Mouse (Mus musculus) kidney, embryonic 14.5 days (tissue): ENCODE data around the gene Ralgapa2. TPM values are rescaled to one million over a fixed set of nuclear protein-coding genes. Genes with fewer than 3 reads are reported as not detected.
"Not testable (repeated sequence)": the region's sequence is repeated elsewhere in the genome, so short reads cannot be mapped to it uniquely, and the experiment has no call there.

ENCODE experiments used
- ATAC-seq: fragments of 200-750 bp; cut with Nextera tagmentation; 2 replicates; pipeline ENCODE4 v1.8.0; 2017; ENCODE audit warnings: moderate number of reproducible peaks, mild to moderate bottlenecking, moderate TSS enrichment, moderate library complexity; ENCODE audit not compliant: low FRiP score, low TSS enrichment
- H3K27ac ChIP-seq: fragments of 300-500 bp; sonication (generic); 2 replicates; pipeline ENCODE4 v1.5.1; 2014; ENCODE audit warnings: low read depth, mild to moderate bottlenecking, low read length, moderate library complexity, mixed read lengths
- H3K27me3 ChIP-seq: fragments of 300-500 bp; sonication (generic); 2 replicates; pipeline ENCODE4 v1.6.1; 2014; ENCODE audit warnings: mild to moderate bottlenecking, low read length; ENCODE audit not compliant: control insufficient read depth, insufficient read depth
- H3K36me3 ChIP-seq: fragments of 300-500 bp; sonication (generic); 2 replicates; pipeline ENCODE4 v1.6.1; 2014; ENCODE audit warnings: low read length, mixed read lengths; ENCODE audit not compliant: control insufficient read depth, insufficient read depth
- H3K4me1 ChIP-seq: fragments of 300-500 bp; sonication (generic); 2 replicates; pipeline ENCODE4 v1.6.1; 2014; ENCODE audit warnings: low read length, mixed read lengths; ENCODE audit not compliant: control insufficient read depth, insufficient read depth
- H3K4me2 ChIP-seq: fragments of 300-500 bp; sonication (generic); replicated peaks from 2 replicates; pipeline ENCODE4 v1.6.1; 2014; ENCODE audit warnings: low read depth, mild to moderate bottlenecking, low read length
- H3K4me3 ChIP-seq: fragments of 300-500 bp; sonication (generic); 2 replicates; pipeline ENCODE4 v1.5.1; 2014; ENCODE audit warnings: mild to moderate bottlenecking, low read length
- H3K9ac ChIP-seq: fragments of 300-500 bp; sonication (generic); 2 replicates; pipeline ENCODE4 v1.6.1; 2014; ENCODE audit warnings: low read depth, mild to moderate bottlenecking, low read length, moderate library complexity
- H3K9me3 ChIP-seq: fragments of 300-500 bp; sonication (generic); 2 replicates; pipeline ENCODE4 v1.6.1; 2016; ENCODE audit warnings: low read length; ENCODE audit not compliant: control insufficient read depth
- WGBS: fragments of 180-500 bp; shearing (Covaris S2); extraction: QIAGEN DNeasy Blood & Tissue Kit; methylation state at CpG from one replicate; pipeline ENCODE4 v1.1.7; 2014; 5-methylcytosine and 5-hydroxymethylcytosine counted together
- polyA plus RNA-seq: library from polyadenylated mRNA; unstranded; fragments of >200 nt; fragmentation: Nextera tagmentation; extraction: Ambion mirVana; gene quantifications from 2 replicates; pipeline ENCODE4 v1.2.1, GENCODE M21; 2014

Ralgapa2 gene
- polyA plus RNA-seq, 1 experiment from 2014 or later = 8.5 TPM

DNA sequence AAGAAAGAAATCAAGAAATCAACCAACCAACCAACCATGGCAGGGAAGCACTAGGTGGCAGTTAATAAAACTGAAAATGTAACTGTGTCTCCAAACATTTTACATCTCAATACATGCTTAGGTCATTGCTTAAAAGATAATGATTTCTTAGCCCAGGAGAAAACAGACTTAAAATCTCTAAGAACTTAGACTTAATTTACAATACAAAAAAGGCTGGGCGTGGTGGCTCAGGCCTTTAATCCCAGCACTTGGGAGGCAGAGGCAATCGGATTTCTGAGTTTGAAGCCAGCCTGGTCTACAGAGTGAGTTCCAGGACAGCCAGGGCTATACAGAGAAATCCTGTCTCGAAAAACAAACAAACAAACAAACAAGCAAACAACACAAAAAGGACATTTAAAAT lies 45.3 kb downstream of the Ralgapa2 start:
- H3K9ac ChIP-seq, H3K27me3 ChIP-seq, ATAC-seq, H3K4me2 ChIP-seq, H3K27ac ChIP-seq, H3K9me3 ChIP-seq, H3K4me3 ChIP-seq, H3K4me1 ChIP-seq, H3K36me3 ChIP-seq: not testable (repeated sequence)
- WGBS = 85% methylated on average over 3 of the region's 3 CpGs

DNA sequence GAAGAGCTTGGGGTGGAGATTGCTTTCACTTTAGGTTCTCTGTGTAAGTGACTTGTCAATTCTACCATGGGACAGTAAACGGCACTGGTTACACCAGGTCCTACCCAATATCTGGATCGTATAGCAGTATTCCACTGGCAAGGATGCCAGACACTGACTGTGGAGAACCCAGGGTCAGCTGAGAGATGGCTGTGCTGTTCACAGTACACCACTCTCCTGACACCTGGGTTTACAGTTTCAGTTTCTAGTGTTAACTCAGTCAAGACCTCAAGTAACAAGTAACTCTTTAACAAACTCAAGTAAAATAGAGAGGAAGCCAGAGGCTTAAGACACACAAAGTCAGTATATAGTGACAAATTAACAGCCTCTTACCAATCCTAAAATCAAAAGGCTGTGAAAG lies 54.6 kb downstream of the Ralgapa2 start:
- 62% methylated on average over 2 of the region's 2 CpGs for WGBS
- H3K4me3 ChIP-seq = no peak overlapping the region
- ATAC-seq = no peak
- H3K4me2 ChIP-seq = no peak overlapping the region
- H3K9me3 ChIP-seq = no peaks in the 10 kb centered on the region
- no peak overlapping the region for H3K27ac ChIP-seq
- H3K27me3 ChIP-seq = no peaks in the 10 kb centered on the region
- no peak overlapping the region for H3K9ac ChIP-seq
- no peaks in the 10 kb centered on the region for H3K4me1 ChIP-seq
- no peaks in the 10 kb centered on the region for H3K36me3 ChIP-seq

DNA sequence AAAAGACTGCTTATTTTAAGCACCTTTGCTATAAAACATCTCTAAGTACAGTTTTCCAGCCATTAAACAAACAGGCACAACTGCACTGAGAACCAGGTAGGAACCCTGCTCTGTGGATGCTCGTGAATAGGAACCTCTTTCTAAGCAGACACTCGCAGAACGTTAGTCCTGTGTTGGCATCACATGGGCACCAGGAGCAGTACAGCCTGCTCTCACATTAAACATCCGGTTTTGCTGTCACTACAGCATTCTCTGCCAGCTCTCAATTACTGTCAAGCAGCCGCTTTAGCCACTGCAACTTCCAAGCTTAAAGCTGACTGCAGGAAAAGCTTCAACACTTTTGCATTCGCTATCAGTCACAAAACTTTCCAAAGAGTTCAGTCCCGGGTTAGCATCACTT lies 55.5 kb downstream of the Ralgapa2 start:
- Histone ChIP-seq H3K9ac (no peak overlapping the region), H3K27ac (no peak overlapping the region), H3K4me1 (no peaks in the 10 kb centered on the region), H3K27me3 (no peaks in the 10 kb centered on the region), H3K4me3 (no peak overlapping the region), H3K9me3 (no peaks in the 10 kb centered on the region), H3K36me3 (no peaks in the 10 kb centered on the region), H3K4me2 (no peak overlapping the region)
- WGBS = 82% methylated on average over 7 of the region's 7 CpGs
- no peak for ATAC-seq

DNA sequence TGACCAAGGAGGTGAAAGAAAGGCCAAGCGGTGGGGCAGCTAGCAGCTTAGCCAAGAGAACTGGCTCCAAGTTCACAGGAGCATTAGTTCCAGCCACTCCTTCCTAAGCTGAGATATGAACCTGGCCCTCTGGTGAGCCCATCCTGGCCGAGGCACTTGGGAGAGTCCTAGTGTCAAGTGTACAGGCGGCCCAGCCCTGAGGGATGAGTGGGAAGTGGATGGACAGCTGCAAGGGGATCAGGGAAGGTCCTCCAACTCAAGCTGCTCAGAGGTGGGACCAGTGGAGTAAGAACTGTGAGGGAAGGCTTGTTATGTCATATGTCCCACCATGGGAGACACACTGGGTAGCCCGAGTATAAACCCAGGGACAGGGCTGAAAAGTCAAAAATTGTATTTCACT lies 56.1 kb downstream of the Ralgapa2 start:
- no peak overlapping the region for H3K4me3 ChIP-seq
- WGBS = 93% methylated on average over 4 of the region's 4 CpGs

DNA sequence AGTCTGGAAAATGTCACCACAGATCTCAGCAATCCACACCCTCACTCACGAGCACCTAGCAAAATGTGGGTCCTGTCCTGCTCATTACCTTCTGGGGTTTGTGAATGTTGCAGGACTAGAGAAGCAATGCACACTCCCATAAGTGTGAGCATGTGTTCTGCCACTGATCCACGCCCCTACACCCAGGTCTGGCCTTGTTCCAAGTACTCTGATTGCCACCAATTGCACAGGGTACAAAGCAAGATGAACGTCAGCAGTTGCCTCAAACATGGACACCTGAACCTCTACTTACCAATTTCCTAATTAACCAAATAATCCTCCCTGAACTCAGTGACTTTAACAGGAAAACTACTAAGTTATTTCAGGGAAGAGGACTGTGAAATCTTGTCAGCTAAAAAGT lies 68.1 kb downstream of the Ralgapa2 start:
- 64% methylated on average over 3 of the region's 3 CpGs for WGBS
- H3K4me2 ChIP-seq = no peak overlapping the region
- no peaks in the 10 kb centered on the region for H3K27me3 ChIP-seq
- no peak for ATAC-seq
- H3K4me3 ChIP-seq = no peak overlapping the region
- no peaks in the 10 kb centered on the region for H3K36me3 ChIP-seq
- H3K9me3 ChIP-seq = no peaks in the 10 kb centered on the region
- no peak overlapping the region for H3K9ac ChIP-seq
- no peaks in the 10 kb centered on the region for H3K4me1 ChIP-seq
- no peak overlapping the region for H3K27ac ChIP-seq

More for the DNA sequence above, 56.1 kb downstream of the Ralgapa2 start:
- H3K27ac ChIP-seq = no peak overlapping the region
- no peaks in the 10 kb centered on the region for H3K9me3 ChIP-seq
- H3K36me3 ChIP-seq = peaks cover 1% of the 10 kb centered on the region; the same call in 1 of the 2 replicates
- H3K9ac ChIP-seq = no peak overlapping the region
- H3K4me1 ChIP-seq = no peaks in the 10 kb centered on the region
- no peak for ATAC-seq
- no peaks in the 10 kb centered on the region for H3K27me3 ChIP-seq
- H3K4me2 ChIP-seq = no peak overlapping the region

DNA sequence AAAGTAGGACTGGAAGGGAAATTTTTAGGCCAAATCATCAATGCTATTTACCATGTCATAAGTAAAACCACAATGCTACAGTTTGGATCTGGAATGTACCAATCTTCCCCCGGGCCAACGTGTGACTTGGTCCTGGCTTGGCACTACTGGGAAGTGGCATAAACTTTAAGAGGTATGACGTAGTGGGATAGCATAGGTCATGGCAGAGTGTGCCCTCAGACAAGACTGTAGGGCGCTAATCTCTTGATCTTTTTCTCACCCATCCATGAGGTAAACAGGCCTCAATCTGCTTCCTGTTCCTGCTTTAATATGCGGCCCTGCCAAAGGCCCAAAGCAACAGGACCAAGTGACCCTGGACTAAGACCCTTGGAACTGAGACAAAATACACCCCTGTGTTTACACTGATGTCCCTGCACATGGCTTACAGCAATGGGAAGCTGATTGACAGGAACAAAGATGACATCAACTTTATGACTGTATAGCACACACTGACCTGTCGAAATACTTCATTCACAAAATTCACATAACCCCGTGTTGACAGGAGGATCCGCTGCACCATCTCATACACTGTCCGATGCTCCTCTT lies 68.8 kb downstream of the Ralgapa2 start:
- no peak overlapping the region for H3K27ac ChIP-seq
- no peak overlapping the region for H3K4me2 ChIP-seq
- H3K9ac ChIP-seq = no peak overlapping the region
- 91% methylated on average over 9 of the region's 9 CpGs for WGBS
- no peak overlapping the region for H3K4me3 ChIP-seq
- no peaks in the 10 kb centered on the region for H3K27me3 ChIP-seq
- no peaks in the 10 kb centered on the region for H3K4me1 ChIP-seq
- no peaks in the 10 kb centered on the region for H3K9me3 ChIP-seq
- ATAC-seq = no peak
- H3K36me3 ChIP-seq = no peaks in the 10 kb centered on the region

DNA sequence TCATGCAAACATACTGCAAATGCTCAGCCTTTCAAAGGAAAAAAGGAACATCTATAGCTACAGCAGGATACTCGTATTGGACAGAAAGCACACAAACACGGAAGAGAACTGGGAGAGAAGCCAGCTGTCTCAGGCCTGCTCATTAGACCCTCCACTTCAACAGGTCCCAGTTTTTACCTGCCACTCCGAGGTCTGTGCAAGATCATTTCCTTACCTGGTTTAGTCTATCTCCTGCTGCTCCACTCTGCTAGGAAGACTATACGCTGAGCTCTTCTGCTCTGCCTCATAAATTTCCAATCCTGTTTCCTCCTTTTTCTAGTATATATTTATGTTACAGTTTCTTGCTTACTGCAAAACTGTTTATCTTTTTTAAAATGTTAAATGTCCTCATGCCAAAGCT lies 70.4 kb downstream of the Ralgapa2 start:
- Histone ChIP-seq H3K27ac (no peak overlapping the region), H3K9me3 (no peaks in the 10 kb centered on the region), H3K27me3 (no peaks in the 10 kb centered on the region), H3K4me3 (no peak overlapping the region), H3K36me3 (no peaks in the 10 kb centered on the region), H3K9ac (no peak overlapping the region), H3K4me1 (no peaks in the 10 kb centered on the region), H3K4me2 (no peak overlapping the region)
- 72% methylated on average over 4 of the region's 4 CpGs for WGBS
- ATAC-seq = no peak

DNA sequence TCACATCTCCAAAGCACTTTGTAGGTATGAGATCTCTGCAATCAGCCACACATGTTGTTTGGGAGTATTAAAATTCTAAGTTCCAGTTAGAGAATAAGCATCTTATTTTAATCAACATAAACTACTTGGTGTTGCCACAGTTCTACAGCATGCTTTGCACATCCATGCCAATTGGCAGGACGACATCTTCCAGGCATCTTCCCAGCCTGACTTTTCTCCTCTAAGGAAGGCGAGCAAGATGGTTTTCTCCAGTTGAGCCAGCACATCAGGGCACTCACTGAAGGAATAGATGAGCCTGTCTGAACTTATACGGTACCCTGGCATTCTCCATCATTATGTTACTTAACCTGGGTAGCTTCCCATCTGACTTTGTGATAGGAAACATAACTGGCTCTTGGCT lies 83.4 kb downstream of the Ralgapa2 start:
- 89% methylated on average over 3 of the region's 3 CpGs for WGBS
- Histone ChIP-seq H3K4me3 (no peak overlapping the region), H3K9ac (no peak overlapping the region), H3K27ac (no peak overlapping the region), H3K4me2 (no peak overlapping the region), H3K36me3 (no peaks in the 10 kb centered on the region; the same call in 1 of the 2 replicates), H3K27me3 (no peaks in the 10 kb centered on the region), H3K9me3 (no peaks in the 10 kb centered on the region), H3K4me1 (no peaks in the 10 kb centered on the region)
- no peak for ATAC-seq

DNA sequence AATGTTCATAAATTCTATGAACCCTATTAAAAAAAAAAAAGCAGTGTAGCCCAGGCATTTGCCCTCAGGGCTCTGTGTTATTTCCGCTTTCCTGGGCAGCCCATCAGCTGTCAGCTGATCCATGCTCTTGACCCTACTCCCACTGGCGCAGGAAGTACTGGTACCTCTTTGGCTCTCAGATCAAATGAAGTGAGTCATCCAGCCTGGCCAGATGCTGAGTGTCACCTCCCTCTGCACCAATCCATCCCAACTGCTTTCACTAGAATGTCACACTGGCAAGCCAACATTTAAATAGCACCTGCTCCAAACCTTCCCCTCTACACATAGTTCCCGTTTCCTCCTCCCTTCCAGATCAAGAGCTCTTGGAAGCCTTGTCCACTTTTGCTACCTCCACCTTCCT lies 84.8 kb downstream of the Ralgapa2 start:
- ATAC-seq = no peak
- 84% methylated on average over 3 of the region's 3 CpGs for WGBS

More for the DNA sequence above, 84.8 kb downstream of the Ralgapa2 start:
- Histone ChIP-seq H3K9me3 (no peaks in the 10 kb centered on the region), H3K4me3 (no peak overlapping the region), H3K4me2 (no peak overlapping the region), H3K27ac (no peak overlapping the region), H3K4me1 (no peaks in the 10 kb centered on the region), H3K36me3 (no peaks in the 10 kb centered on the region; the same call in 1 of the 2 replicates), H3K27me3 (no peaks in the 10 kb centered on the region), H3K9ac (no peak overlapping the region)
